Mouse (Mus musculus) cerebellum, adult 2 months (tissue): ENCODE data around the gene Camta2. TPM values are rescaled to one million over a fixed set of nuclear protein-coding genes. Genes with fewer than 3 reads are reported as not detected.

Source experiments
- DNase-seq, 2 experiments: peaks; one replicate each; pipeline ENCODE4 v3.0.0; 2021
- H3K27ac ChIP-seq: fragments of 200-500 bp; 2 replicates; pipeline ENCODE4 v1.5.1; 2012; ENCODE audit warnings: low read length, control low read depth, inconsistent platforms; ENCODE audit not compliant: insufficient read depth
- H3K27me3 ChIP-seq: fragments of 200-500 bp; 2 replicates; pipeline ENCODE4 v1.6.1; 2012; ENCODE audit warnings: inconsistent platforms, mild to moderate bottlenecking, low read length, moderate library complexity; ENCODE audit not compliant: control insufficient read depth, insufficient read depth
- H3K4me1 ChIP-seq: fragments of 200-500 bp; 2 replicates; pipeline ENCODE4 v1.6.1; 2011; ENCODE audit warnings: low read length; ENCODE audit not compliant: control insufficient read depth, insufficient read depth
- H3K4me3 ChIP-seq: fragments of 200-500 bp; replicated peaks from 2 replicates; pipeline ENCODE3; 2011; ENCODE audit warnings: mild to moderate bottlenecking, low read depth, low read length, control low read depth; ENCODE audit not compliant: insufficient read depth
- CTCF ChIP-seq: fragments of 200-500 bp; IDR thresholded peaks from 2 replicates; pipeline ENCODE4 v1.5.1; 2011; ENCODE audit warnings: low read depth, mild to moderate bottlenecking, control low read depth, low read length, moderate library complexity, borderline replicate concordance; ENCODE audit not compliant: insufficient read depth
- POLR2A ChIP-seq: fragments of 200-500 bp; IDR thresholded peaks from 2 replicates; pipeline ENCODE4 v1.6.1; 2011; ENCODE audit warnings: low read length, control low read depth, borderline replicate concordance; ENCODE audit not compliant: insufficient read depth
- WGBS: fragments of 180-500 bp; shearing (Covaris S2); methylation state at CpG from one replicate; pipeline ENCODE4 v1.1.7; 2018; 5-methylcytosine and 5-hydroxymethylcytosine counted together
- polyA plus RNA-seq: library from polyadenylated mRNA; depleted of rRNA; stranded (reverse); fragments of >200 nt; gene quantifications from 2 replicates; pipeline ENCODE4 v1.2.3, GENCODE M21; 2012

The Camta2 gene
- polyA plus RNA-seq, 1 experiment, result 108 TPM

- no peak for TF ChIP-seq CTCF
- no peak for TF ChIP-seq POLR2A
- peak overlapping the region; percentile 96 for H3K27ac ChIP-seq
- 4% methylated on average over 28 of the region's 28 CpGs for WGBS
- peak; percentile 42 to 53 for DNase-seq
- H3K4me1 ChIP-seq, result peaks cover 18% of the 10 kb centered on the region
- peak overlapping the region; percentile 97 for H3K4me3 ChIP-seq
- H3K27me3 ChIP-seq, result no peaks in the 10 kb centered on the region
Observed at GRCm38 (mm10) chr11:70647716-70648420, 40.0 kb downstream of the Camta2 start.

- peak; percentile 96 to 98 for DNase-seq
- no peak for TF ChIP-seq CTCF
- TF ChIP-seq POLR2A, result peak; percentile 78
- H3K4me3 ChIP-seq, result peak within 1 kb of the TSS; percentile 97
- 1% methylated on average over 63 of the region's 63 CpGs for WGBS
- H3K27ac ChIP-seq, result peak within 1 kb of the TSS; percentile 96
- peaks cover 15% of the 10 kb centered on the region for H3K4me1 ChIP-seq
- no peaks in the 10 kb centered on the region for H3K27me3 ChIP-seq
Observed at GRCm38 (mm10) chr11:70646691-70647650, 40.9 kb downstream of the Camta2 start, which contains the start of the genes Rnf167 and Slc25a11. TSS of gene Rnf167 (plus strand) at chr11:70647235. TSS of gene Slc25a11 (minus strand) at chr11:70647479.

- peak in 1 of 2 experiments; percentile 50 for DNase-seq
- peak overlapping the region; percentile 68 for H3K4me3 ChIP-seq
- H3K27ac ChIP-seq, result peak overlapping the region; percentile 88
- H3K27me3 ChIP-seq, result no peaks in the 10 kb centered on the region
- H3K4me1 ChIP-seq, result peaks cover 15% of the 10 kb centered on the region
- TF ChIP-seq POLR2A (no peak), CTCF (no peak)
- 6% methylated on average over 3 of the region's 3 CpGs for WGBS
Observed at GRCm38 (mm10) chr11:70646259-70646555, 41.7 kb downstream of the Camta2 start.

GRCm38 (mm10) chr11:70645461-70646258, 42.2 kb downstream of the Camta2 start:
- 75% methylated on average over 12 of the region's 12 CpGs for WGBS
- Histone ChIP-seq H3K27me3 (no peaks in the 10 kb centered on the region), H3K4me3 (peak overlapping the region; percentile 68), H3K4me1 (peaks cover 15% of the 10 kb centered on the region), H3K27ac (0 out of 2 replicates have a peak overlapping the region, but pooled peaks have one; percentile 88)
- TF ChIP-seq CTCF, result no peak
- TF ChIP-seq POLR2A, result no peak
- DNase-seq, result peak in 1 of 2 experiments; percentile 43

GRCm38 (mm10) chr11:70644564-70645103, 43.3 kb downstream of the Camta2 start:
- Histone ChIP-seq H3K27ac (no peak overlapping the region), H3K27me3 (no peaks in the 10 kb centered on the region), H3K4me3 (no peak overlapping the region), H3K4me1 (peaks cover 15% of the 10 kb centered on the region)
- WGBS, result 62% methylated on average over 8 of the region's 8 CpGs
- peak in 1 of 2 experiments; percentile 30 for DNase-seq
- TF ChIP-seq CTCF (no peak), POLR2A (no peak)

GRCm38 (mm10) chr11:70643051-70643450, 44.9 kb downstream of the Camta2 start:
- Histone ChIP-seq H3K27ac (no peak overlapping the region), H3K4me1 (peaks cover 11% of the 10 kb centered on the region), H3K27me3 (no peaks in the 10 kb centered on the region), H3K4me3 (no peak overlapping the region)
- WGBS, result 34% methylated on average over 6 of the region's 6 CpGs
- peak in 1 of 2 experiments; percentile 23 for DNase-seq
- TF ChIP-seq POLR2A (no peak), CTCF (no peak)

GRCm38 (mm10) chr11:70641241-70641640, 46.7 kb downstream of the Camta2 start:
- peaks cover 11% of the 10 kb centered on the region for H3K4me1 ChIP-seq
- H3K4me3 ChIP-seq, result no peak overlapping the region
- no peaks in the 10 kb centered on the region for H3K27me3 ChIP-seq
- TF ChIP-seq POLR2A, result no peak
- no peak for TF ChIP-seq CTCF
- no peak for DNase-seq
- no peak overlapping the region for H3K27ac ChIP-seq
- WGBS, result 82% methylated on average over 7 of the region's 7 CpGs
